Mouse (Mus musculus): Measurements from ENCODE around the gene H2al1b.
"Not testable (repeated sequence)": the region's sequence is repeated elsewhere in the genome, so short reads cannot be mapped to it uniquely, and the experiment has no call there.

H2al1b gene

DNA sequence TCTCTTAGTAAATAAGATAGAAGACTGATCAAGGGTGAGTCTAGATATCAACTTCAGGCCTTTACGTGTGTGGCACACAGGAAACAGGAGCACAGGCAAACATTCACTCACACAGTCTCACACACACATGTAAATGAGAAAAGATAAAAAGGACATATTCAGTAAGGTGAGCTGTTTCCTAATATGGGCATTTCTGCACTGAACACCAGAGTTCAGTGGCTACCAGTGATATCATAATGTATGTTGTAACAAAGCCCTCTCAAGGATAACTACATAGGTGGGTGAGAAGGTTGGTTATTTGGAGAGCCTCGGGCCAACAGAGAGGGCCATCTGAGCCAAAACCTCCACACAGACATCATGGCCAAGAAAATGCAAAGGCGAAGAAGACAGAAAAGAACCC is at the start of gene H2al1b:
Gene H2al1b (plus strand): TSS at position 301 of the 400 bp plus-strand sequence.
- not testable (repeated sequence) for DNase-seq (ENCODE audit: low spot score in 2 of 2)

GRCm38 (mm10) chrX:11254062-11254461 is 48.2 kb upstream of the H2al1b start:
- peak; percentile 39 to 63 for DNase-seq (ENCODE audit: low spot score in 2 of 2)

DNA sequence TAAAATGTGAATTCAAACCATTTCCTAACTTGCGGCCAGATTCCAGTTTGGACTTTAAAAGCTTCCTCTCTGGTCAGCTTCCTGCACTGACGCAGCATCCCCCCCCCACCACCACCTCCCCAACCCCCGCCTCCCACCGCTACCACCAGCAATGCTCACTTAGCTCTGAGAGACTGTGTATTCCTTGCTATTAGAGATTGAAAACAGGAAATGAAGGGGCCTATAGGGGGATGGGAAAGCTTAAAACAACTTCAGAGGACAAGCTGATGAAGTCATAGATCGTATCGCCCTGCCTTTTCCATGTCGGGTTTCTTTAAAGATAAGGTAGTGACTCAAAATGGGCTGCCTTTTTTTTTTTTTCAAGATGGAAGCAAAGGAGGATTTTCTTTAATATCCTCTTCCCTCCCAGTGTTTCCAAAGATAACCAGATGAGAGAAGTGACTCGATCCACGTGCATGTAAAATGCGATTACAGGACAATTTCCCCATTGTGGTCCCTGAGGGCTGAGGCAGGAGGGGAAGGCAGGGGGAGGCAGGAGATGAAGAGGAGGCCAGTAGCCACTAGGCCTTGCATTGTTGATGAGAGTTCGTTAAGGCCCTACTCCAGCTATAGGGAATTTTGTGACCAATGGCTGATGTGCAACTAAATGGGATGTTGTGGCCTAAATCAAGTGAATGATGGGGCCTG is 47.6 kb upstream of the H2al1b start:
- DNase-seq (ENCODE audit: low spot score in 2 of 2) = no peak

GRCm38 (mm10) chrX:11255564-11256360 is 46.5 kb upstream of the H2al1b start:
- DNase-seq (ENCODE audit: low spot score in 2 of 2) = no peak

GRCm38 (mm10) chrX:11264918-11265317 is 37.3 kb upstream of the H2al1b start:
- no peak for DNase-seq (ENCODE audit: low spot score in 2 of 2)

- DNase-seq (ENCODE audit: low spot score in 2 of 2) = no peak
Measured at GRCm38 (mm10) chrX:11267791-11268190, 34.4 kb upstream of the H2al1b start.

DNA sequence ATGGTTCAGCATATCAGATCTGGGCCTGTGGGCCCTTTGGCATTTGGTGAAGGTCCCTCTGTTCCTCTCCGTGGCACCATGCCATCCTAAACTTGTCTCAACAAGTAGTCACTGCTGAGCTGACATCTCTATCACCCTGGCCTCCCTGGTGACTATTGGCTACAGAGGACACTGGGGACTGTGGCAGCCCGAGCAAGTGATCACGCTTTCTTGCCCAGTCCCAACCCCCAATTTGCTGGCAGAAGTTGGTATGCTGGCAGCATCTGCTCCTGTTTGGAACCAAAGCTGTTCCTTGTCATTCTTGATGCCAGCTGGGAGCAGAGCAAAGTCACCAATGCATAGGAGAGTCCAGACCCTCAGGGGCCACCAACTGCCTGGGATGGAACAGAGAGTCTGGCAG is 33.2 kb upstream of the H2al1b start:
- DNase-seq (ENCODE audit: low spot score in 2 of 2) = peak in 1 of 2 experiments; percentile 10

- DNase-seq (ENCODE audit: low spot score in 2 of 2) = no peak
Measured at GRCm38 (mm10) chrX:11273190-11273589, 29.0 kb upstream of the H2al1b start.

GRCm38 (mm10) chrX:11277083-11277482 is 25.1 kb upstream of the H2al1b start:
- no peak for DNase-seq (ENCODE audit: low spot score in 2 of 2)

GRCm38 (mm10) chrX:11280741-11281140 is 21.5 kb upstream of the H2al1b start:
- no peak for DNase-seq (ENCODE audit: low spot score in 2 of 2)

- no peak for DNase-seq (ENCODE audit: low spot score in 2 of 2)
Measured at GRCm38 (mm10) chrX:11288306-11288882, 13.8 kb upstream of the H2al1b start.

GRCm38 (mm10) chrX:11289244-11289643 is 13.0 kb upstream of the H2al1b start:
- DNase-seq (ENCODE audit: low spot score in 2 of 2) = no peak

DNA sequence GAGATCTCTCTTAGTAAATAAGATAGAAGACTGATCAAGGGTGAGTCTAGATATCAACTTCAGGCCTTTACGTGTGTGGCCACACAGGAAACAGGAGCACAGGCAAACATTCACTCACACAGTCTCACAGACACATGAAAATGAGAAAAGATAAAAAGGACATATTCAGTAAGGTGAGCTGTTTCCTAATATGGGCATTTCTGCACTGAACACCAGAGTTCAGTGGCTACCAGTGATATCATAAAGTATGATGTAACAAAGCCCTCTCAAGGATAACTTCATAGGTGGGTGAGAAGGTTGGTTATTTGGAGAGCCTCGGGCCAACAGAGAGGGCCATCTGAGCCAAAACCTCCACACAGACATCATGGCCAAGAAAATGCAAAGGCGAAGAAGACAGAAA is 3.3 kb upstream of the H2al1b start, which contains the start of gene H2al1a:
Gene H2al1a (plus strand): TSS at position 301 of the 400 bp plus-strand sequence.
- DNase-seq (ENCODE audit: low spot score in 2 of 2) = not testable (repeated sequence)

- not testable (repeated sequence) for DNase-seq (ENCODE audit: low spot score in 2 of 2)
Measured at GRCm38 (mm10) chrX:11305355-11305754, 3.1 kb downstream of the H2al1b start, which contains the start of gene H2al1c. Gene H2al1c, plus strand, starts transcription at chrX:11305655.

DNA sequence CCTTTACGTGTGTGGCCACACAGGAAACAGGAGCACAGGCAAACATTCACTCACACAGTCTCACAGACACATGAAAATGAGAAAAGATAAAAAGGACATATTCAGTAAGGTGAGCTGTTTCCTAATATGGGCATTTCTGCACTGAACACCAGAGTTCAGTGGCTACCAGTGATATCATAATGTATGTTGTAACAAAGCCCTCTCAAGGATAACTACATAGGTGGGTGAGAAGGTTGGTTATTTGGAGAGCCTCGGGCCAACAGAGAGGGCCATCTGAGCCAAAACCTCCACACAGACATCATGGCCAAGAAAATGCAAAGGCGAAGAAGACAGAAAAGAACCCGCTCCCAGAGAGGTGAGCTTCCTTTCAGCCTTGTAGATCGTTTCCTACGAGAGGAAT is 6.3 kb downstream of the H2al1b start, which contains the start of gene H2al1d:
Gene H2al1d (plus strand): TSS at position 301 of the 400 bp plus-strand sequence.
- not testable (repeated sequence) for DNase-seq (ENCODE audit: low spot score in 2 of 2)

GRCm38 (mm10) chrX:11311634-11312033 is 9.4 kb downstream of the H2al1b start, which contains the start of gene H2al1e:
Gene H2al1e, plus strand, starts transcription at chrX:11311934.
- not testable (repeated sequence) for DNase-seq (ENCODE audit: low spot score in 2 of 2)

GRCm38 (mm10) chrX:11314858-11315257 is 12.6 kb downstream of the H2al1b start, which contains the start of gene H2al1f:
Gene H2al1f, plus strand, starts transcription at chrX:11315158.
- not testable (repeated sequence) for DNase-seq (ENCODE audit: low spot score in 2 of 2)

DNA sequence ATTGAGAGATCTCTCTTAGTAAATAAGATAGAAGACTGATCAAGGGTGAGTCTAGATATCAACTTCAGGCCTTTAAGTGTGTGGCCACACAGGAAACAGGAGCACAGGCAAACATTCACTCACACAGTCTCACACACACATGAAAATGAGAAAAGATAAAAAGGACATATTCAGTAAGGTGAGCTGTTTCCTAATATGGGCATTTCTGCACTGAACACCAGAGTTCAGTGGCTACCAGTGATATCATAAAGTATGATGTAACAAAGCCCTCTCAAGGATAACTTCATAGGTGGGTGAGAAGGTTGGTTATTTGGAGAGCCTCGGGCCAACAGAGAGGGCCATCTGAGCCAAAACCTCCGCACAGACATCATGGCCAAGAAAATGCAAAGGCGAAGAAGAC is 15.7 kb downstream of the H2al1b start, which contains the start of gene H2al1g:
Gene H2al1g (plus strand): TSS at position 301 of the 400 bp plus-strand sequence.
- not testable (repeated sequence) for DNase-seq (ENCODE audit: low spot score in 2 of 2)

DNA sequence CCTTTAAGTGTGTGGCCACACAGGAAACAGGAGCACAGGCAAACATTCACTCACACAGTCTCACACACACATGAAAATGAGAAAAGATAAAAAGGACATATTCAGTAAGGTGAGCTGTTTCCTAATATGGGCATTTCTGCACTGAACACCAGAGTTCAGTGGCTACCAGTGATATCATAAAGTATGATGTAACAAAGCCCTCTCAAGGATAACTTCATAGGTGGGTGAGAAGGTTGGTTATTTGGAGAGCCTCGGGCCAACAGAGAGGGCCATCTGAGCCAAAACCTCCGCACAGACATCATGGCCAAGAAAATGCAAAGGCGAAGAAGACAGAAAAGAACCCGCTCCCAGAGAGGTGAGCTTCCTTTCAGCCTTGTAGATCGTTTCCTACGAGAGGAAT is 19.0 kb downstream of the H2al1b start, which contains the start of gene H2al1h:
Gene H2al1h (plus strand): TSS at position 301 of the 400 bp plus-strand sequence.
- not testable (repeated sequence) for DNase-seq (ENCODE audit: low spot score in 2 of 2)

DNA sequence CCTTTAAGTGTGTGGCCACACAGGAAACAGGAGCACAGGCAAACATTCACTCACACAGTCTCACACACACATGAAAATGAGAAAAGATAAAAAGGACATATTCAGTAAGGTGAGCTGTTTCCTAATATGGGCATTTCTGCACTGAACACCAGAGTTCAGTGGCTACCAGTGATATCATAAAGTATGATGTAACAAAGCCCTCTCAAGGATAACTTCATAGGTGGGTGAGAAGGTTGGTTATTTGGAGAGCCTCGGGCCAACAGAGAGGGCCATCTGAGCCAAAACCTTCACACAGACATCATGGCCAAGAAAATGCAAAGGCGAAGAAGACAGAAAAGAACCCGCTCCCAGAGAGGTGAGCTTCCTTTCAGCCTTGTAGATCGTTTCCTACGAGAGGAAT is 22.1 kb downstream of the H2al1b start, which contains the start of gene H2al1i:
Gene H2al1i (plus strand): TSS at position 301 of the 400 bp plus-strand sequence.
- not testable (repeated sequence) for DNase-seq (ENCODE audit: low spot score in 2 of 2)

- not testable (repeated sequence) for DNase-seq (ENCODE audit: low spot score in 2 of 2)
Measured at GRCm38 (mm10) chrX:11327522-11327921, 25.3 kb downstream of the H2al1b start, which contains the start of gene H2al1j. Gene H2al1j, plus strand, starts transcription at chrX:11327822.
